Mouse (Mus musculus) olfactory bulb, adult 2 months (tissue): ENCODE data around the gene Ece1.

Experiments
- CTCF ChIP-seq: fragments of 200-500 bp; IDR thresholded peaks from 2 replicates; pipeline ENCODE4 v1.5.1; 2012; ENCODE audit warnings: low read depth, mild to moderate bottlenecking, low read length, moderate library complexity; ENCODE audit not compliant: insufficient read depth
- POLR2A ChIP-seq: fragments of 200-500 bp; IDR thresholded peaks from 2 replicates; pipeline ENCODE4 v1.6.1; 2012; ENCODE audit warnings: mild to moderate bottlenecking, low read depth, low read length, moderate library complexity; ENCODE audit not compliant: insufficient read depth

- TF ChIP-seq POLR2A (no peak), CTCF (no peak)
Measured at GRCm38 (mm10) chr4:137869667-137870274, 7.7 kb downstream of the Ece1 start.
